Mouse (Mus musculus) intestine, embryonic 16.5 days (tissue): ENCODE measurements around the gene Pcolce. TPM values are rescaled to one million over a fixed set of nuclear protein-coding genes. Genes with fewer than 3 reads are reported as not detected.
"Not testable (repeated sequence)": the region's sequence is repeated elsewhere in the genome, so short reads cannot be mapped to it uniquely, and the experiment has no call there.

Experiments
- ATAC-seq: fragments of 200-750 bp; cut with Nextera tagmentation; 2 replicates; pipeline ENCODE4 v1.8.0; 2017; ENCODE audit warnings: moderate TSS enrichment, moderate library complexity
- H3K27ac ChIP-seq: fragments of 300-500 bp; sonication (generic); 2 replicates; pipeline ENCODE4 v1.5.1; 2014; ENCODE audit warnings: mild to moderate bottlenecking, low read length
- H3K27me3 ChIP-seq: fragments of 300-500 bp; sonication (generic); replicated peaks from 2 replicates; pipeline ENCODE4 v1.6.1; 2014; ENCODE audit warnings: low read length, control low read depth, mixed read lengths; ENCODE audit not compliant: control insufficient read depth, insufficient read depth
- H3K36me3 ChIP-seq: fragments of 300-500 bp; sonication (generic); 2 replicates; pipeline ENCODE4 v1.6.1; 2014; ENCODE audit warnings: low read length, control low read depth; ENCODE audit not compliant: control insufficient read depth, insufficient read depth
- H3K4me1 ChIP-seq: fragments of 300-500 bp; sonication (generic); 2 replicates; pipeline ENCODE4 v1.6.1; 2014; ENCODE audit warnings: low read length, control low read depth, mixed read lengths; ENCODE audit not compliant: control insufficient read depth, insufficient read depth
- H3K4me2 ChIP-seq: fragments of 300-500 bp; sonication (generic); 2 replicates; pipeline ENCODE4 v1.6.1; 2014; ENCODE audit warnings: low read depth, low read length, control low read depth
- H3K4me3 ChIP-seq: fragments of 300-500 bp; sonication (generic); 2 replicates; pipeline ENCODE4 v1.5.1; 2014; ENCODE audit warnings: mild to moderate bottlenecking, low read length
- H3K9ac ChIP-seq: fragments of 300-500 bp; sonication (generic); 2 replicates; pipeline ENCODE4 v1.6.1; 2014; ENCODE audit warnings: low read depth, low read length
- H3K9me3 ChIP-seq: fragments of 300-500 bp; sonication (generic); 2 replicates; pipeline ENCODE4 v1.6.1; 2016; ENCODE audit warnings: low read length, control low read depth; ENCODE audit not compliant: control insufficient read depth
- WGBS: fragments of 180-500 bp; shearing (Covaris S2); extraction: QIAGEN DNeasy Blood & Tissue Kit; methylation state at CpG from one replicate; pipeline ENCODE4 v1.1.7; 2014; 5-methylcytosine and 5-hydroxymethylcytosine counted together
- polyA plus RNA-seq: library from polyadenylated mRNA; unstranded; fragments of >200 nt; fragmentation: Nextera tagmentation; extraction: Ambion mirVana; gene quantifications from 2 replicates; pipeline ENCODE4 v1.2.1, GENCODE M21; 2015

The Pcolce gene
- polyA plus RNA-seq, 1 experiment from 2014 or later: 127 TPM

- H3K9me3 ChIP-seq, H3K27me3 ChIP-seq, H3K27ac ChIP-seq, ATAC-seq, H3K36me3 ChIP-seq, H3K9ac ChIP-seq, H3K4me3 ChIP-seq, H3K4me2 ChIP-seq: not testable (repeated sequence)
- H3K4me1 ChIP-seq: peaks cover 28% of the 10 kb centered on the region
- WGBS: 85% methylated on average over 2 of the region's 2 CpGs
Measured at GRCm38 (mm10) chr5:137614921-137615320, 1.3 kb upstream of the Pcolce start.

GRCm38 (mm10) chr5:137613076-137613475 lies 508 bp downstream of the Pcolce start:
- peak; percentile 5; the same call in 1 of the 2 replicates for ATAC-seq
- Histone ChIP-seq H3K27ac (peak overlapping the region; percentile 82), H3K4me3 (no peak overlapping the region), H3K4me1 (peaks cover 43% of the 10 kb centered on the region), H3K9me3 (no peaks in the 10 kb centered on the region), H3K36me3 (no peaks in the 10 kb centered on the region), H3K4me2 (peak overlapping the region; percentile 11; the same call in 1 of the 2 replicates), H3K27me3 (no peaks in the 10 kb centered on the region), H3K9ac (peak overlapping the region; percentile 27)
- WGBS: 75% methylated on average over 5 of the region's 5 CpGs

- Histone ChIP-seq H3K4me1 (peaks cover 43% of the 10 kb centered on the region), H3K36me3 (no peaks in the 10 kb centered on the region)
- 9% methylated on average over 6 of the region's 6 CpGs for WGBS
Measured at GRCm38 (mm10) chr5:137611245-137611602, 2.4 kb downstream of the Pcolce start.

GRCm38 (mm10) chr5:137610548-137611244 lies 2.9 kb downstream of the Pcolce start:
- Histone ChIP-seq H3K4me2 (peak overlapping the region; percentile 42), H3K27ac (peak overlapping the region; percentile 91), H3K4me1 (peaks cover 43% of the 10 kb centered on the region), H3K27me3 (no peaks in the 10 kb centered on the region), H3K9ac (peak overlapping the region; percentile 65), H3K36me3 (no peaks in the 10 kb centered on the region), H3K9me3 (no peaks in the 10 kb centered on the region), H3K4me3 (peak overlapping the region; percentile 32)
- WGBS: 14% methylated on average over 12 of the region's 12 CpGs
- ATAC-seq: peak; percentile 24

More at GRCm38 (mm10) chr5:137611245-137611602, 2.4 kb downstream of the Pcolce start:
- Histone ChIP-seq H3K9ac (peak overlapping the region; percentile 65), H3K9me3 (no peaks in the 10 kb centered on the region), H3K4me3 (peak overlapping the region; percentile 32), H3K4me2 (peak overlapping the region; percentile 42), H3K27me3 (no peaks in the 10 kb centered on the region), H3K27ac (peak overlapping the region; percentile 91)
- peak; percentile 43 for ATAC-seq

GRCm38 (mm10) chr5:137610056-137610455 lies 3.5 kb downstream of the Pcolce start:
- ATAC-seq: no peak
- no peaks in the 10 kb centered on the region for H3K9me3 ChIP-seq
- H3K4me1 ChIP-seq: peaks cover 43% of the 10 kb centered on the region
- H3K4me3 ChIP-seq: peak overlapping the region; percentile 32
- 70% methylated on average over 4 of the region's 4 CpGs for WGBS
- H3K27ac ChIP-seq: peak overlapping the region; percentile 91
- H3K9ac ChIP-seq: peak overlapping the region; percentile 65
- no peaks in the 10 kb centered on the region for H3K36me3 ChIP-seq
- H3K4me2 ChIP-seq: peak overlapping the region; percentile 42
- H3K27me3 ChIP-seq: no peaks in the 10 kb centered on the region

GRCm38 (mm10) chr5:137609292-137609691 lies 4.3 kb downstream of the Pcolce start:
- peaks cover 43% of the 10 kb centered on the region for H3K4me1 ChIP-seq
- H3K27ac ChIP-seq: no peak overlapping the region
- no peaks in the 10 kb centered on the region for H3K27me3 ChIP-seq
- no peak for ATAC-seq
- H3K36me3 ChIP-seq: no peaks in the 10 kb centered on the region
- 0 out of 2 replicates have a peak overlapping the region, but pooled peaks have one; percentile 39 for H3K9ac ChIP-seq
- H3K9me3 ChIP-seq: no peaks in the 10 kb centered on the region
- H3K4me3 ChIP-seq: no peak overlapping the region
- no peak overlapping the region for H3K4me2 ChIP-seq
- WGBS: 63% methylated on average over 3 of the region's 3 CpGs

GRCm38 (mm10) chr5:137608654-137609190 lies 4.9 kb downstream of the Pcolce start:
- no peaks in the 10 kb centered on the region for H3K27me3 ChIP-seq
- H3K9me3 ChIP-seq: no peaks in the 10 kb centered on the region
- no peak overlapping the region for H3K27ac ChIP-seq
- H3K4me3 ChIP-seq: peak overlapping the region; percentile 12
- no peaks in the 10 kb centered on the region for H3K36me3 ChIP-seq
- no peak for ATAC-seq
- H3K9ac ChIP-seq: peak overlapping the region; percentile 39; the same call in 1 of the 2 replicates
- peaks cover 41% of the 10 kb centered on the region for H3K4me1 ChIP-seq
- peak overlapping the region; percentile 43 for H3K4me2 ChIP-seq
- 26% methylated on average over 22 of the region's 23 CpGs for WGBS

- 24% methylated on average over 26 of the region's 26 CpGs for WGBS
- no peak for ATAC-seq
- Histone ChIP-seq H3K9ac (peak overlapping the region; percentile 39; the same call in 1 of the 2 replicates), H3K9me3 (no peaks in the 10 kb centered on the region), H3K27me3 (no peaks in the 10 kb centered on the region), H3K4me2 (peak overlapping the region; percentile 43), H3K4me1 (peaks cover 37% of the 10 kb centered on the region), H3K36me3 (no peaks in the 10 kb centered on the region), H3K4me3 (peak overlapping the region; percentile 12), H3K27ac (no peak overlapping the region)
Measured at GRCm38 (mm10) chr5:137607860-137608653, 5.5 kb downstream of the Pcolce start.

- Histone ChIP-seq H3K36me3 (no peaks in the 10 kb centered on the region), H3K9ac (peak overlapping the region; percentile 90), H3K27ac (peak overlapping the region; percentile 92), H3K9me3 (no peaks in the 10 kb centered on the region), H3K4me3 (peak overlapping the region; percentile 83), H3K27me3 (no peaks in the 10 kb centered on the region), H3K4me2 (peak overlapping the region; percentile 63), H3K4me1 (peaks cover 22% of the 10 kb centered on the region)
- peak; percentile 5; the same call in 1 of the 2 replicates for ATAC-seq
- WGBS: under 1% methylated on average over 22 of the region's 22 CpGs
Measured at GRCm38 (mm10) chr5:137601365-137601729, 12.2 kb downstream of the Pcolce start.
